In the genomic region with DNA sequence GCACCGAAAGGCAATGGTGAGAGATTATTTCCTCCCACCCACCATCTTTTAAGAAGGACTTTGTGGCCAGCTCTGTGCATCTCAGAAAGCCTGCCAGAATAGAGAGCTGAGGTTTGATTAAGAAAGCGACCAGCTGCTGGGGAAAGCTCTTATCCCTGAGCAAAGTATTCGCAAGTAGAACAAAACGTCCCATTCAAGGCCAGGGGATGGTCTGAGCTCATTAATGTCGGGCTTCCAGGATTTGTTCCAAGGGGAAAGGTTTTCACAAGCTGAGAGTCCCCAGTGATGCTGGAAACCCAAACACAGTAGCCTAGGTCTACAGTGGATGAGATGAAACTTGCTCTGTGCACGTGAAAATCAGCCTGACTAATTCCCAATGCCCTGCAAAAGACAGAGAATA, we compare ENCODE assay signal across 9 mouse cellular contexts.
DNase-seq lines count a peak whose midpoint lies in the region; ATAC-seq lines count a peak whose summit lies in the region.
"Had no signal": no experiment of that assay in that cellular context is flagged by ENCODE, and none has a peak within 500 bp of the region (broad histone marks: within the 10 kb centered on the region; RNA-seq: fewer than 3 reads in every experiment).

No protein-coding gene starts in this region.

- peak overlapping the region; percentile 65 for H3K27ac ChIP-seq in hindbrain, embryonic 16.5 days (ENCODE audit: low read depth, low read length)
- peak overlapping the region; percentile 58; the same call in 1 of the 2 replicates for H3K27ac ChIP-seq in stomach, embryonic 16.5 days (ENCODE audit: low read length)
- H3K27ac ChIP-seq: liver, embryonic 15.5 days had no signal

- DNase-seq in adrenal gland, postnatal 14 days, result peak; percentile 49
- no peak for DNase-seq in adrenal gland, postnatal 4 days (ENCODE audit: low spot score in 2 of 2)
- peak; percentile 69 for DNase-seq in ovary, adult 18-20 months (ENCODE audit: low spot score)
- no peak for DNase-seq in ovary, postnatal 36 days (ENCODE audit: low spot score)
- no peak for DNase-seq in cerebellum, adult 11-12 months

- peaks cover 12% of the 10 kb centered on the region for H3K4me1 ChIP-seq in hindbrain, embryonic 16.5 days (ENCODE audit: control insufficient read depth, insufficient read depth, low read depth, low read length)
- H3K4me1 ChIP-seq in stomach, embryonic 16.5 days (ENCODE audit: control insufficient read depth, insufficient read depth, low read length), result peaks cover 8% of the 10 kb centered on the region; the same call in 1 of the 2 replicates
- H3K4me1 ChIP-seq: liver, embryonic 15.5 days had no signal

- no peak overlapping the region for H3K9ac ChIP-seq in hindbrain, embryonic 16.5 days (ENCODE audit: low read depth, low read length)
- no peak overlapping the region for H3K9ac ChIP-seq in stomach, embryonic 16.5 days (ENCODE audit: low read length)
- H3K9ac ChIP-seq: liver, embryonic 15.5 days had no signal

- no peak overlapping the region for H3K4me2 ChIP-seq in hindbrain, embryonic 16.5 days (ENCODE audit: low read length)
- H3K4me2 ChIP-seq in stomach, embryonic 16.5 days (ENCODE audit: low read depth, low read length), result no peak overlapping the region
- H3K4me2 ChIP-seq: liver, embryonic 15.5 days had no signal

- H3K27me3 ChIP-seq in hindbrain, embryonic 16.5 days (replicated peaks; ENCODE audit: control insufficient read depth, insufficient read depth, low read length), result no peaks in the 10 kb centered on the region
- no peaks in the 10 kb centered on the region for H3K27me3 ChIP-seq in stomach, embryonic 16.5 days (ENCODE audit: control insufficient read depth, insufficient read depth, low read length)
- H3K27me3 ChIP-seq: liver, embryonic 15.5 days had no signal

- WGBS in hindbrain, embryonic 16.5 days, result 25% methylated on average over 6 of the region's 6 CpGs
- WGBS in stomach, embryonic 16.5 days, result 37% methylated on average over 6 of the region's 6 CpGs

- ATAC-seq in hindbrain, embryonic 16.5 days, result peak; percentile 58; the same call in 1 of the 2 replicates
- peak; percentile 28; the same call in 1 of the 2 replicates for ATAC-seq in stomach, embryonic 16.5 days (ENCODE audit: insufficient read depth, low FRiP score)
- ATAC-seq in megakaryocyte-erythroid progenitor cell, adult 5-6 weeks (replicated peaks; ENCODE audit: low FRiP score, low TSS enrichment, poor library complexity, severe bottlenecking), result no peak

- peaks cover 8% of the 10 kb centered on the region; the same call in 1 of the 2 replicates for H3K36me3 ChIP-seq in hindbrain, embryonic 16.5 days (ENCODE audit: control insufficient read depth, insufficient read depth, low read length)
- peaks cover 9% of the 10 kb centered on the region for H3K36me3 ChIP-seq in stomach, embryonic 16.5 days (ENCODE audit: control insufficient read depth, insufficient read depth, low read length)
- H3K36me3 ChIP-seq: liver, embryonic 15.5 days had no signal

- no peak overlapping the region for H3K4me3 ChIP-seq in hindbrain, embryonic 16.5 days (ENCODE audit: low read length)
- H3K4me3 ChIP-seq in stomach, embryonic 16.5 days (replicated peaks; ENCODE audit: low read length), result no peak overlapping the region
- H3K4me3 ChIP-seq: liver, embryonic 15.5 days had no signal

- no peaks in the 10 kb centered on the region for H3K9me3 ChIP-seq in hindbrain, embryonic 16.5 days (ENCODE audit: control insufficient read depth, low read length)
- 0 out of 2 replicates have a peak, but pooled peaks cover 3% of the 10 kb centered on the region for H3K9me3 ChIP-seq in stomach, embryonic 16.5 days (replicated peaks; ENCODE audit: control insufficient read depth, low read length)
- H3K9me3 ChIP-seq: liver, embryonic 15.5 days had no signal

Comparison
In these comparisons a context has a peak if more than half of its experiments do, and no peak if none do; other contexts are left out.
1. DNase-seq: peak in adrenal gland, postnatal 14 days (single experiment) and ovary, adult 18-20 months (single experiment); none in adrenal gland, postnatal 4 days (0 of 2), ovary, postnatal 36 days (single experiment) and cerebellum, adult 11-12 months (single experiment).